Mouse (Mus musculus): Measurements from ENCODE around the gene Tom1. TPM values are rescaled to one million over a fixed set of nuclear protein-coding genes. Genes with fewer than 3 reads are reported as not detected.

Tom1 gene
- polyA plus RNA-seq, 2 experiments: 6.1 to 9.2 TPM

DNA sequence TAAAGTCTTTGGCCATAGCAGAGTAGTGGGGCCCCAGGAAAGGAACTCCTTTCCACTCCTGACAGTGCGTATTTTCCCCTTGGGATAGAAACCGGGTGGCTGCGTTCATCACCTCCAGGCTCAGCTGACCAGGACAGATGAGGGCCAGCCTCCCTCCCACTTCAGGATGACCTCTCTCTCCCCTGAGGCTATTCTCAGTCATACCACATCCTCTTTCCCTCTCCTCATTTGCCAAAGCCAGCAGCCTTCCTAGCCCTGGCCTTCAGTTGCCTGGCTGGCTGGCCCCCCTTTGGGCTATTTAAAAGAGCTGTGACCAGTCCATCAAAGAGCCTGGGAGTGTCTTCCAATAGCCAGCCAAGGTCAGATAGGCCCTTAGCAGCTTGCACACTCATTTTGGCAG, 29.8 kb downstream of the Tom1 start:
- DNase-seq (ENCODE audit: low read depth in 3 of 3, low spot score in 3 of 3) (no peak), ATAC-seq (ENCODE audit: insufficient read depth) (no peak)
- H3K9me3 ChIP-seq (ENCODE audit: control insufficient read depth, low read length): no peaks in the 10 kb centered on the region
- no peak overlapping the region for H3K27ac ChIP-seq
- H3K36me3 ChIP-seq (replicated peaks; ENCODE audit: control insufficient read depth, insufficient read depth, low read depth): no peaks in the 10 kb centered on the region
- TF ChIP-seq CTCF (IDR thresholded peaks at IDR 0.05; ENCODE audit: low read depth): no peak
- no peak for TF ChIP-seq EP300 (IDR thresholded peaks at IDR 0.05; ENCODE audit: low read depth)
- no peak overlapping the region for H3K4me2 ChIP-seq (ENCODE audit: low read depth)
- H3K27me3 ChIP-seq (ENCODE audit: control insufficient read depth, insufficient read depth, low read length): no peaks in the 10 kb centered on the region
- 77% methylated on average over 3 of the region's 3 CpGs for WGBS (ENCODE audit: insufficient replicate concordance)
- no peak overlapping the region for H3K4me3 ChIP-seq (ENCODE audit: insufficient read depth in 1 of 2, low read depth in 2 of 2, low read length in 2 of 2)
- no peak overlapping the region for H3K9ac ChIP-seq (replicated peaks)
- 0 out of 4 replicates have a peak, but pooled peaks cover 0 to 2% of the 10 kb centered on the region in 2 experiments for H3K4me1 ChIP-seq (replicated peaks; ENCODE audit: control insufficient read depth in 2 of 2, insufficient read depth in 2 of 2, low read length in 1 of 2)

- TF ChIP-seq EP300 (IDR thresholded peaks at IDR 0.05; ENCODE audit: low read depth) (no peak), CTCF (IDR thresholded peaks at IDR 0.05; ENCODE audit: low read depth) (no peak)
- Histone ChIP-seq H3K4me1 (replicated peaks; ENCODE audit: control insufficient read depth in 2 of 2, insufficient read depth in 2 of 2, low read length in 1 of 2) (0 out of 4 replicates have a peak, but pooled peaks cover 0 to 2% of the 10 kb centered on the region in 2 experiments), H3K36me3 (replicated peaks; ENCODE audit: control insufficient read depth, insufficient read depth, low read depth) (no peaks in the 10 kb centered on the region), H3K9me3 (ENCODE audit: control insufficient read depth, low read length) (no peaks in the 10 kb centered on the region), H3K9ac (replicated peaks) (no peak overlapping the region), H3K4me2 (ENCODE audit: low read depth) (no peak overlapping the region), H3K27ac (no peak overlapping the region), H3K4me3 (ENCODE audit: insufficient read depth in 1 of 2, low read depth in 2 of 2, low read length in 2 of 2) (no peak overlapping the region), H3K27me3 (ENCODE audit: control insufficient read depth, insufficient read depth, low read length) (no peaks in the 10 kb centered on the region)
- 75% methylated on average over 3 of the region's 3 CpGs for WGBS (ENCODE audit: insufficient replicate concordance)
- no peak for DNase-seq (ENCODE audit: low read depth in 3 of 3, low spot score in 3 of 3)
- no peak for ATAC-seq (ENCODE audit: insufficient read depth)
Observed at GRCm38 (mm10) chr8:75064790-75065189, 31.3 kb downstream of the Tom1 start.

DNA sequence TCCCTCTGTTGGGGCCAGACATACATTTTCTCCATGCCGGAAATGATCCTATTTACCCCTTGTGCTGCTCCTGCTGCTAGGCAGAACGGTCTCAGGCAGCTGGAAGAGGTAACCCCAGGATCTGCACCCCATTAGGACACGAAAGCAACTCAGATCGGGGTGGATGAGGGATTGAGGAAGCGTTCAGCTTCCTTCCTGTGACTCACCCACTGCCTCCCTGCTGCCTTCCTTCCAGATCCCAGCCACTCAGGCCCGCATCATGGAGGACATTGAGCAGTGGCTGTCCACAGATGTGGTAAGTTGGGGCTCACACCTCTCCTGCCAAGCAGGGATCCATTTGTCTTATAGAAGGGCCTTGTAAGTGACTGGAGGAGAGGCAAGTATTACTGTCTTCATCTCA, 33.8 kb downstream of the Tom1 start:
- H3K27ac ChIP-seq: no peak overlapping the region
- WGBS (ENCODE audit: insufficient replicate concordance): 30% methylated on average over 6 of the region's 6 CpGs
- H3K9me3 ChIP-seq (ENCODE audit: control insufficient read depth, low read length): no peaks in the 10 kb centered on the region
- no peaks in the 10 kb centered on the region for H3K27me3 ChIP-seq (ENCODE audit: control insufficient read depth, insufficient read depth, low read length)
- H3K36me3 ChIP-seq (replicated peaks; ENCODE audit: control insufficient read depth, insufficient read depth, low read depth): no peaks in the 10 kb centered on the region
- no peak overlapping the region for H3K9ac ChIP-seq (replicated peaks)
- ATAC-seq (ENCODE audit: insufficient read depth): no peak
- H3K4me2 ChIP-seq (ENCODE audit: low read depth): no peak overlapping the region
- DNase-seq (ENCODE audit: low read depth in 3 of 3, low spot score in 3 of 3): no peak
- TF ChIP-seq EP300 (IDR thresholded peaks at IDR 0.05; ENCODE audit: low read depth): no peak
- TF ChIP-seq CTCF (IDR thresholded peaks at IDR 0.05; ENCODE audit: low read depth): no peak
- H3K4me3 ChIP-seq (ENCODE audit: insufficient read depth in 1 of 2, low read depth in 2 of 2, low read length in 2 of 2): no peak overlapping the region
- H3K4me1 ChIP-seq (replicated peaks; ENCODE audit: control insufficient read depth in 2 of 2, insufficient read depth in 2 of 2, low read length in 1 of 2): 0 out of 4 replicates have a peak, but pooled peaks cover 0 to 2% of the 10 kb centered on the region in 2 experiments

GRCm38 (mm10) chr8:75070297-75070696, 36.8 kb downstream of the Tom1 start:
- H3K4me2 ChIP-seq (ENCODE audit: low read depth): no peak overlapping the region
- ATAC-seq (ENCODE audit: insufficient read depth) (no peak), DNase-seq (ENCODE audit: low read depth in 3 of 3, low spot score in 3 of 3) (no peak)
- H3K4me3 ChIP-seq (ENCODE audit: insufficient read depth in 1 of 2, low read depth in 2 of 2, low read length in 2 of 2): no peak overlapping the region
- no peak overlapping the region for H3K27ac ChIP-seq
- H3K9me3 ChIP-seq (ENCODE audit: control insufficient read depth, low read length): no peaks in the 10 kb centered on the region
- TF ChIP-seq EP300 (IDR thresholded peaks at IDR 0.05; ENCODE audit: low read depth) (no peak), CTCF (IDR thresholded peaks at IDR 0.05; ENCODE audit: low read depth) (no peak)
- no peak overlapping the region for H3K9ac ChIP-seq (replicated peaks)
- H3K4me1 ChIP-seq (replicated peaks; ENCODE audit: control insufficient read depth in 2 of 2, insufficient read depth in 2 of 2, low read length in 1 of 2): 0 out of 4 replicates have a peak, but pooled peaks cover 0 to 2% of the 10 kb centered on the region in 2 experiments
- H3K36me3 ChIP-seq (replicated peaks; ENCODE audit: control insufficient read depth, insufficient read depth, low read depth): no peaks in the 10 kb centered on the region
- WGBS (ENCODE audit: insufficient replicate concordance): 82% methylated on average over 1 of the region's 1 CpGs
- H3K27me3 ChIP-seq (ENCODE audit: control insufficient read depth, insufficient read depth, low read length): no peaks in the 10 kb centered on the region

DNA sequence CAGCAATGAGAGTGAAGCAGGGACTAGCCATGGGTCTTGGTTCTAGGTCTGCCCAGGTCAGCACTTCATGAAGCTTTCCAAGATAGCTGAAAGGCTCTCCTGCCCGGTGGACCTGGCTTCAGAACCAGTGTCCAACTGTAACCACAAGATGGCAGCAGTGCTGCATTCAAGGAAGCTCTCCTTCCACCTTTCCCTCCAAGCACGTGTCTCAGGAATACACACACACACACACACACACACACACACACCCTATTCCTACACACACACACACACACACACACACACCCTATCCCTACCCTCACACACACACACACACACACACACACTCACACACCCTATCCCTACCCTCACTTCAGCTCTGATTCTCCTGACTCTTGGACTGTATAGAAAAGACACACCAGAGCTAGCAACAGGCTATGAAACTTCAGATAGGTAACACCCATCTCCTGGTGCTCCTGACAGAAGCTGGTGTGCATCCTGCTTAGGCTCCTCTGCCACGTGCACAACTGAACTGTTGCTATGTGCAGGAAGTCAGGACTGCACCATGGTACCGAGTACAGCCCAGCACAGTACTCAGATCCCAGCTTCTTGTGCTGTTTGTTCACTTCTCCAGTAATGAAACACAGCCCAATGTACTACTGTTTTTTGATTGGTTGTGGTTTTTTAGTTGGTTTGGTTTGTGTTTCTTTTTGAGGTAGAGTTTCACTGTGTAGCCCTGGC, 38.3 kb downstream of the Tom1 start:
- 25% methylated on average over 4 of the region's 4 CpGs for WGBS (ENCODE audit: insufficient replicate concordance)
- DNase-seq (ENCODE audit: low read depth in 3 of 3, low spot score in 3 of 3): peak; percentile 59 to 64 (median 63)
- H3K9me3 ChIP-seq (ENCODE audit: control insufficient read depth, low read length): no peaks in the 10 kb centered on the region
- no peak overlapping the region for H3K4me3 ChIP-seq (ENCODE audit: insufficient read depth in 1 of 2, low read depth in 2 of 2, low read length in 2 of 2)
- H3K36me3 ChIP-seq (replicated peaks; ENCODE audit: control insufficient read depth, insufficient read depth, low read depth): no peaks in the 10 kb centered on the region
- 0 out of 4 replicates have a peak, but pooled peaks cover 0 to 2% of the 10 kb centered on the region in 2 experiments for H3K4me1 ChIP-seq (replicated peaks; ENCODE audit: control insufficient read depth in 2 of 2, insufficient read depth in 2 of 2, low read length in 1 of 2)
- H3K4me2 ChIP-seq (ENCODE audit: low read depth): no peak overlapping the region
- H3K27ac ChIP-seq: no peak overlapping the region
- no peaks in the 10 kb centered on the region for H3K27me3 ChIP-seq (ENCODE audit: control insufficient read depth, insufficient read depth, low read length)
- no peak overlapping the region for H3K9ac ChIP-seq (replicated peaks)
- peak; percentile 99 for TF ChIP-seq CTCF (IDR thresholded peaks at IDR 0.05; ENCODE audit: low read depth)
- no peak for TF ChIP-seq EP300 (IDR thresholded peaks at IDR 0.05; ENCODE audit: low read depth)
- peak; percentile 69 for ATAC-seq (ENCODE audit: insufficient read depth)

Measured in liver, embryonic 14.5 days (tissue).